Mouse (Mus musculus): Measurements from ENCODE around the gene Tubgcp6. TPM values are rescaled to one million over a fixed set of nuclear protein-coding genes. Genes with fewer than 3 reads are reported as not detected.

Gene Tubgcp6
- polyA plus RNA-seq, 1 experiment from 2014 or later: 26.0 TPM

DNA sequence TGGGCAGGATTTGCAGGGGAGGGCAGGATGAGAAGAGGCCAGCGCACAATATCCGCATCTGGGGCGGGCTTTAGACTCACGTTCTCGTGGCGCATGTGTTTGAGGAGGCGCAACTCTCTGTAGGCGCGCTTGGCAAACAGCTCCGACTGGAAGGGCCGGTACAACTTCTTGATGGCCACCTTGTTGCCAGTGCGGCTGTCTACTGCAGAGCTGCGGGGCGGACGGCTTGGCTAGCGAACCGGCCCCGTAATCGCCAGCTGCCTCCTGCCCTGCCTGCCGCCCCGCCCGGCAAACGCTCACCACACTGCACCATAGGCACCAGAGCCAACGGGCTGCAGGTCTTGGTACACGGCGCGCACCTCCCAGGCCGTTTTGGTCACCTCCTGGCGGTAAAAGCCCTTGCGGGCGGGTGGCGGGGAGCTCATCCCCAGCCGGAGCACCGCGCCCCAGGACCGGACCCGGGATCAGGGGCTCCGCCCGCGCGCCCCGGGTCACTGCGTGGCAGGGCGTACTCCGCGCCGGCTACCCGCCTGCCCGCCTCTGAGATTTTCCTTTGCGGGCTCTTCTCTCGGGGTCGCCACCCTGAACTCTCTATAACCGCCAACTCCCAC lies 17.2 kb upstream of the Tubgcp6 start:
- peak overlapping the region; percentile 66 for H3K4me3 ChIP-seq
- peaks cover 32% of the 10 kb centered on the region for H3K27me3 ChIP-seq (ENCODE audit: insufficient read depth, poor library complexity, severe bottlenecking)
- peak overlapping the region; percentile 88 for H3K27ac ChIP-seq
- peak; percentile 58 for DNase-seq (ENCODE audit: low spot score)
- H3K36me3 ChIP-seq: peaks cover 34% of the 10 kb centered on the region
- peaks cover 52% of the 10 kb centered on the region for H3K4me1 ChIP-seq (replicated peaks)
- WGBS: under 1% methylated on average over 53 of the region's 53 CpGs
- H3K9me3 ChIP-seq: no peaks in the 10 kb centered on the region

DNA sequence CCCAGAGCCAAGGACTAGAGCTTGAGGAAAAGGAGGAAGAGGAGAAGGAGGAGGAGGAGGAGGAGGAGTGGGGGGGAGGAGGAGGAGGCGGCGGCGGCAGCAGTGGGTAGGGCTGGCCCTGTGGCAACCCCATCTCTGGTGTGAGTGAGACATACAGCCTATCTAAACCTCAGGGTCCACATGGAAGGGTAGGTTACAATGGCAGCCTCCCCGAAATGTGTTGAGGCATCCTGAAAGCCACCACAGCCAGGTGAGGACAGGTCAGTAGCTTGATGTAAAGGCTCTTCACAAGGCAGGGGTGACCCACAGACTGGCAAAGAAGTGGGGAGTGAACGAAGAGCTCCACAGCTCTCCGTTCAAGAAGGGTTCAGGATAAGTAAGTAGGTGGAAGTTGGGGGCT lies 15.6 kb upstream of the Tubgcp6 start:
- Histone ChIP-seq H3K27ac (no peak overlapping the region), H3K36me3 (peaks cover 22% of the 10 kb centered on the region), H3K4me1 (replicated peaks) (peaks cover 51% of the 10 kb centered on the region), H3K9me3 (no peaks in the 10 kb centered on the region), H3K4me3 (peak overlapping the region; percentile 0; the same call in 1 of the 2 replicates), H3K27me3 (ENCODE audit: insufficient read depth, poor library complexity, severe bottlenecking) (peaks cover 28% of the 10 kb centered on the region)
- no peak for DNase-seq (ENCODE audit: low spot score)
- 95% methylated on average over 6 of the region's 6 CpGs for WGBS

GRCm38 (mm10) chr15:89138046-89138405 lies 15.1 kb upstream of the Tubgcp6 start:
- Histone ChIP-seq H3K27me3 (ENCODE audit: insufficient read depth, poor library complexity, severe bottlenecking) (peaks cover 28% of the 10 kb centered on the region), H3K36me3 (peaks cover 21% of the 10 kb centered on the region), H3K4me1 (replicated peaks) (peaks cover 51% of the 10 kb centered on the region), H3K4me3 (no peak overlapping the region), H3K9me3 (no peaks in the 10 kb centered on the region), H3K27ac (no peak overlapping the region)
- no peak for DNase-seq (ENCODE audit: low spot score)
- WGBS: 89% methylated on average over 7 of the region's 7 CpGs

GRCm38 (mm10) chr15:89137378-89138045 lies 14.6 kb upstream of the Tubgcp6 start:
- Histone ChIP-seq H3K4me1 (replicated peaks) (peaks cover 51% of the 10 kb centered on the region), H3K27me3 (ENCODE audit: insufficient read depth, poor library complexity, severe bottlenecking) (peaks cover 24% of the 10 kb centered on the region), H3K4me3 (0 out of 2 replicates have a peak overlapping the region, but pooled peaks have one; percentile 6), H3K27ac (no peak overlapping the region), H3K9me3 (no peaks in the 10 kb centered on the region), H3K36me3 (peaks cover 21% of the 10 kb centered on the region)
- DNase-seq (ENCODE audit: low spot score): no peak
- WGBS: 74% methylated on average over 11 of the region's 11 CpGs

DNA sequence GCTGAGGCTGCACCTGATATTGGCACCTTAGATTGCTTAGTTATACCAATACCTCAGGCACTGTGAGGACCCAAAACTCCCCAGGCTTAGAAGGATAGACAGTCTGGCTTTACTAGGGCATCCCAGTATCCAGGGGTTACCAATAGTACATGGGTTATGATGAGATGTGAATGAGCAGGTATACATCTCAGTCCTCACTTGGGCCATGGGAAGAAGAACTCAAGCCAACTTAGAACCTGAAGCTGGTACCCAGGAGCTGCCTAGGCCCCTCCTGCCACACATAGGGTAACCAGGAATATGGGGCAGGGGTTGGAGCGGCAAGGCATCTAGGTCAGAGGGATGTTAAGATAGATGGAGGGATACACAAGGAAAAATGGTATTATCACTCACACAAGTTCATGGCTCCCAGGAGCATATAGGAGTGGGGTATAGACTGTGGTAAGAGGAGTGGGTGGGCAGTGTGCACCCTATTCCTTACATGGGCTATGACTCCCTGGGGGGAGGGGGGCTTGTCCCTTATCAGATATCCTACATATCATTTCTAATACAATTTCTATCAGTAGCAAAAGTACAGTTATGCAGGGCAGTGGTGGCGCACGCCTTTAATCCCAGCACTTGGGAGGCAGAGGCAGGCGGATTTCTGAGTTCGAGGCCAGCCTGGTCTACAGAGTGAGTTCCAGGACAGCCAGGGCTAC lies 13.7 kb upstream of the Tubgcp6 start:
- no peak for DNase-seq (ENCODE audit: low spot score)
- peaks cover 44% of the 10 kb centered on the region for H3K4me1 ChIP-seq (replicated peaks)
- WGBS: 92% methylated on average over 5 of the region's 5 CpGs
- H3K27me3 ChIP-seq (ENCODE audit: insufficient read depth, poor library complexity, severe bottlenecking): peaks cover 16% of the 10 kb centered on the region
- no peaks in the 10 kb centered on the region for H3K9me3 ChIP-seq
- peaks cover 25% of the 10 kb centered on the region for H3K36me3 ChIP-seq
- H3K4me3 ChIP-seq: no peak overlapping the region
- no peak overlapping the region for H3K27ac ChIP-seq

DNA sequence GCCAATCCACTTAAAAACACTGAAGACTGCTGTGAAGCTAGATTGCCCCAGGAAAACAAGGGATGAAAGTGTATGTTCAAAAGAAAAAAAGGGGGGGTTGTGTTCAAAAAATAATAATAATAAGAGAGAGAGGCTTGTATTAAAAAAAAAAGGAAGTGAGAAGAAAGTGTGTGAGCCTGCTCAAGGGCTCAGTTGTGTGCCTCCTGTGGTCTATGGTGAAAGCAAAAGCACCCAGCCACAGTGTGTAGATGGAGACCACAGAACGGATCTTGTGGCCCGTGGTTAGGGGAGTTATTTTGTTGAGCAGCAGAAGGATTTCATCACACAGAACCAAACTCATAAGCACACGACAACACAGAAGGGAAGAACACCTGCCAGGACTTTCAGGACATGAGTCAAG lies 8.4 kb upstream of the Tubgcp6 start:
- peaks cover 46% of the 10 kb centered on the region for H3K36me3 ChIP-seq

GRCm38 (mm10) chr15:89130245-89130644 lies 7.3 kb upstream of the Tubgcp6 start:
- DNase-seq (ENCODE audit: low spot score): no peak
- Histone ChIP-seq H3K4me1 (replicated peaks) (peaks cover 20% of the 10 kb centered on the region), H3K27ac (no peak overlapping the region), H3K27me3 (ENCODE audit: insufficient read depth, poor library complexity, severe bottlenecking) (no peaks in the 10 kb centered on the region), H3K9me3 (no peaks in the 10 kb centered on the region), H3K36me3 (peaks cover 48% of the 10 kb centered on the region), H3K4me3 (no peak overlapping the region)

More for the DNA sequence above, 8.4 kb upstream of the Tubgcp6 start:
- H3K4me3 ChIP-seq: no peak overlapping the region
- H3K27me3 ChIP-seq (ENCODE audit: insufficient read depth, poor library complexity, severe bottlenecking): no peaks in the 10 kb centered on the region
- H3K4me1 ChIP-seq (replicated peaks): peaks cover 20% of the 10 kb centered on the region
- DNase-seq (ENCODE audit: low spot score): no peak
- WGBS: 93% methylated on average over 3 of the region's 3 CpGs
- no peaks in the 10 kb centered on the region for H3K9me3 ChIP-seq
- H3K27ac ChIP-seq: no peak overlapping the region

DNA sequence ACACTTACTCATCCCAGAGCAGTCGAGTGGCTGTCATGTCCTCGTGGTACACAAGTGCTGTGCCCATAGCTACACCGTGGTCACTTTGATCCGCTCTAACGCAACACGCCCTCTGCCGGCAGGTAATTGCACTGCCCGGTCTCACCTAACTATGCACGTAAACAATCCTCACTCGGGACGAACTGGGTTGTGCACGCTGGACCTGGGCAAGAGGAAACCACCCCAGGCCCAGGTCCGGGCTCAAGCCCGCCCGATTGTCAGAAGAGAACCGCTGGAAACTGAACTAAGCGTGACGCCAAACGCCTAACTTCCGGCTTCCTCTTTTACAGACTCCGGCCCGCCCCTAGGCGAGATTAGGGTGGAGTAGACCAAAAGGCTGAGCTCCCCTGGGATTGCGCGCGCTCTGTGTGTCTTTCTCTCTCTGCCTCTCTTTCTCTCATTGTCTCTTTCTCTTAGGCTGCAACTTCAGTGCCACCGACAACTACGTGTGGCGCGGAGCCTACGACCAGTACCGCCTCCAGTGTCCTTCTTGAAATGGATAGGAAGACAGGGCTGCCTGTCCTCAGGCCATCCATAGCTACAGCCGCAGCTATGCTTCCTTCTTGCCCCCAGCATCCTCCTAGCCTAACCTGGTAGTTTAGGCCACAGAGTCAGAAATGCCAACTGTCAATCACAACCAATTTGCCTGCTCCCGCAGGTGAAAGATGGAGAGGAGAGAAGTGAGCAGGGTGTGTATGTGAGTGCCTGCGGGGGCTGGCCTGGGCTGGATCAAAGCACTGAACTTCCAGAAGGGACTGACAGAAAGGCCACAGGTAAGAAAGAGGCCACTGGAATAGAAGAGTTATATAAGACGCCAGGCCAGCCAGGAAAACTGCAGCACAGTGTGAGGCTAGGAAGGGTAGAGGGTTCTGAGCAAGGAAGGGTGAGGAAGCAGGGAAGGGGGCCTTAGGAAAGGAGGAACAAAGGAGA lies 5.8 kb upstream of the Tubgcp6 start, which contains the start of gene Hdac10:
Gene Hdac10 (minus strand): TSS at position 319 of the 969 bp plus-strand sequence.
- no peaks in the 10 kb centered on the region for H3K9me3 ChIP-seq
- no peaks in the 10 kb centered on the region for H3K27me3 ChIP-seq (ENCODE audit: insufficient read depth, poor library complexity, severe bottlenecking)
- peaks cover 47% of the 10 kb centered on the region for H3K36me3 ChIP-seq
- 3% methylated on average over 36 of the region's 36 CpGs for whole genome bisulfite sequencing
- peaks cover 26% of the 10 kb centered on the region for H3K4me1 ChIP-seq (replicated peaks)
- DNase-seq (ENCODE audit: low spot score): peak; percentile 86
- H3K27ac ChIP-seq: peak within 1 kb of the TSS; percentile 92
- H3K4me3 ChIP-seq: peak within 1 kb of the TSS; percentile 69

DNA sequence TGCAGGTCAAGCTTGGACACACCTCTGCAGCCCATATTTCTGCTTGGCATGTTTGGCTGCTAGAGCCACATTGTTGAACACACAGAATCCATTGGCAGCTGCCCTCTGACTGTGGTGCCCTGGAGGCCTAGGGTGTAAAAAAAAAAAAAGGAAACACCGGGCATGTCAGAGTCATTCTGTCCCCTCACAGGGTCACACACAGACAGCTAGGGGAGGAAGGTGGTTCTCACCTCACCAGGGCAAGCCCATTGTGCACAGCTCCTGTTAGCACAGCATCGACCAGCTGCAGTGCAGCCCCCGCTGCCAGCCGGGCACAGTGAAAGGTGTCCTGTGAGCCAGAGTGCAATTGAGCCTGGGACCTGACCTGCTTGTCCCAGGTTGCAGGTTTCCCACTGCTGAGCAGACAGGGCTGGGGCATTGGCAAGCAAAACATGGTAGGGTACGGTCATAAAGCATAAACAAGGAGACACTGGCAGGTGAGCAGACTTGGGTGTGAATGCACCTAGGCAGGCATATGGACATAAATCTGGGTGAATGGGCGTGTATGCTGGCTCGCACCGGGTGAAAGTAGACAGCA lies 4.5 kb upstream of the Tubgcp6 start:
- DNase-seq (ENCODE audit: low spot score): no peak
- peaks cover 37% of the 10 kb centered on the region for H3K4me1 ChIP-seq (replicated peaks)
- H3K27me3 ChIP-seq (ENCODE audit: insufficient read depth, poor library complexity, severe bottlenecking): no peaks in the 10 kb centered on the region
- peak overlapping the region; percentile 69 for H3K4me3 ChIP-seq
- peak overlapping the region; percentile 92 for H3K27ac ChIP-seq
- peaks cover 37% of the 10 kb centered on the region for H3K36me3 ChIP-seq
- no peaks in the 10 kb centered on the region for H3K9me3 ChIP-seq
- 93% methylated on average over 8 of the region's 8 CpGs for WGBS

DNA sequence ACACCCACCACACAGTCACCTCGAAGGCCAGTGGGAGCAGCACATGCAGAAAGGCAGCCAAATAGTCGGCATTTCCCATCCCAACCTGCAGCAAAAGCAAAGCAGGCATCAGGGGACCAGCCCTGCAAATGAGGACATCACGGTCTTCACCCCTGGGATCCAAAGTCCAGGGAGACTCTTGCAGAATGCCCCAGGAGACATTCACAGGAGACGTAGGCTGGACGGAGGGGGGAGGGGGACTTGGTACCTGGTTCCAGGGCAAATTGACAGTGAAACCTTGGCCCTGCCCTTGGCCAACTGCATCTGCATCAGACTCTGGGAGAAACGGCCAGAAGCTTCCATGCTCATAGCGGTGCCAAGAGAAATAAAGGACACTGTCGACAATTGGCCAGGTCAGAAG lies 3.7 kb upstream of the Tubgcp6 start:
- DNase-seq (ENCODE audit: low spot score): no peak
- peaks cover 45% of the 10 kb centered on the region for H3K4me1 ChIP-seq (replicated peaks)
- 91% methylated on average over 8 of the region's 8 CpGs for WGBS

GRCm38 (mm10) chr15:89125351-89125750 lies 2.4 kb upstream of the Tubgcp6 start:
- H3K4me3 ChIP-seq: no peak overlapping the region
- no peak for DNase-seq (ENCODE audit: low spot score)
- H3K9me3 ChIP-seq: no peaks in the 10 kb centered on the region
- H3K27me3 ChIP-seq (ENCODE audit: insufficient read depth, poor library complexity, severe bottlenecking): no peaks in the 10 kb centered on the region
- H3K4me1 ChIP-seq (replicated peaks): peaks cover 58% of the 10 kb centered on the region
- peaks cover 22% of the 10 kb centered on the region for H3K36me3 ChIP-seq
- 90% methylated on average over 9 of the region's 9 CpGs for whole genome bisulfite sequencing
- H3K27ac ChIP-seq: no peak overlapping the region

More for the DNA sequence above, 3.7 kb upstream of the Tubgcp6 start:
- Histone ChIP-seq H3K4me3 (no peak overlapping the region), H3K27ac (no peak overlapping the region), H3K36me3 (peaks cover 29% of the 10 kb centered on the region), H3K27me3 (ENCODE audit: insufficient read depth, poor library complexity, severe bottlenecking) (no peaks in the 10 kb centered on the region), H3K9me3 (no peaks in the 10 kb centered on the region)

DNA sequence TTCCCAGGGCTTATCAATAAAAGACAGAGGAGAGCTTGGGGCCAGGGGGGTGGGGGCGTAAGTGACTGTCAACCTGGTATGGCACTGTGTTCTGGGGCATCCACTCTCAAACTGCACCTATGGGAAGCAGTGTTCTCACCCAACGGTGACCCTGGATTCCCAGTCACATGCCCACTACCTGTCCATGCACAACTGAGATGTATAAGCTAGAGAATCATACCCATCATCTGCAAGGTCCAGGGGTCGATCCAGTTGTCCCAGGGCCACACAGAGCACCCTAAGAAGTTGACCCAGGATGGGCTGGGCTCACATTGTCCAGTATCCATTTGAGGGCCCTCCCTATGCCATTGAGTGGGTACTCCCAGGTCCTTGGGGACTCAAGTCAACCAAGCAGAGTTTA lies 1.4 kb upstream of the Tubgcp6 start:
- no peak overlapping the region for H3K27ac ChIP-seq
- peaks cover 24% of the 10 kb centered on the region for H3K36me3 ChIP-seq
- peak overlapping the region; percentile 93; the same call in 1 of the 2 replicates for H3K4me3 ChIP-seq
- H3K4me1 ChIP-seq (replicated peaks): peaks cover 67% of the 10 kb centered on the region
- 91% methylated on average over 3 of the region's 3 CpGs for WGBS
- H3K9me3 ChIP-seq: no peaks in the 10 kb centered on the region
- DNase-seq (ENCODE audit: low spot score): no peak
- H3K27me3 ChIP-seq (ENCODE audit: insufficient read depth, poor library complexity, severe bottlenecking): no peaks in the 10 kb centered on the region

Measured in hindbrain, embryonic 10.5 days (tissue).